Mouse (Mus musculus) E14TG2a.4 (cell line): ENCODE measurements around the gene Pde3b.
A peak's percentile ranks its signal among the peaks of the same experiment; 100 is the strongest.
"Not testable (repeated sequence)": the region's sequence is repeated elsewhere in the genome, so short reads cannot be mapped to it uniquely, and the experiment has no call there.

Experiments used
- H3K27me3 ChIP-seq: 2 replicates; pipeline ENCODE4 v1.6.1; 2014; ENCODE audit warnings: low read length, control low read depth; ENCODE audit not compliant: insufficient read depth
- H3K36me3 ChIP-seq: 2 replicates; pipeline ENCODE4 v1.6.1; 2014; ENCODE audit warnings: low read length, control low read depth; ENCODE audit not compliant: insufficient read depth
- H3K4me1 ChIP-seq: replicated peaks from 2 replicates; pipeline ENCODE4 v1.6.1; 2014; ENCODE audit warnings: low read depth, low read length, control low read depth
- H3K4me3 ChIP-seq: replicated peaks from 2 replicates; pipeline ENCODE4 v1.5.1; 2014; ENCODE audit warnings: mild to moderate bottlenecking, low read length
- H3K9me3 ChIP-seq: 2 replicates; pipeline ENCODE4 v1.6.1; 2014; ENCODE audit warnings: low read length, control low read depth
- CTCF ChIP-seq: conservative IDR thresholded peaks from 2 replicates; pipeline ENCODE4 v1.5.1; 2014; ENCODE audit warnings: low read length
- NANOG ChIP-seq: IDR thresholded peaks from 2 replicates; pipeline ENCODE4 v1.6.1; 2014; ENCODE audit warnings: borderline replicate concordance, low read length, mixed read lengths
- POU5F1 ChIP-seq: IDR thresholded peaks from 2 replicates; pipeline ENCODE4 v1.6.1; 2014; ENCODE audit warnings: low read length, borderline replicate concordance

The Pde3b gene

DNA sequence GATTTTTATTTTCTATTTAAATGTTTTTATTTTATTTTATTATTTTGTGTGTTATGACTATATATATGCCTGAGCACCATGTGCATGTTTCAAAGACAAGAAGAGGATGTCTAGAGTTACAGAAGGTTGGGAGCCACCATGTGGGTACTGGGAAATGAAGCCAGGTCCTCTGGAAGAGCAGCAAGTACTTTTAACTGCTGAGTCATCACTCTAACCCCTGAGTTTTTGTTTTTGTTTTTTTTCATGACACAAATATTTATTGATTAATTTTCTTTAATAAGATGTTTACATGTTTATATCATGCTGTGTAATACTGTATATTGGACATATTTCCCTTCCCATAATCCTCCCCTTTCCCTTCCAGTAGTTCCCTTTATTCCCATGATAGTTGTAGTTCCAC lies 77.5 kb downstream of the Pde3b start:
- H3K36me3 ChIP-seq: no peaks in the 10 kb centered on the region
- TF ChIP-seq POU5F1 (no peak), CTCF (no peak), NANOG (no peak)

GRCm38 (mm10) chr7:114494033-114494432 lies 79.0 kb downstream of the Pde3b start:
- Histone ChIP-seq H3K9me3 (no peaks in the 10 kb centered on the region), H3K27me3 (no peaks in the 10 kb centered on the region), H3K4me1 (no peaks in the 10 kb centered on the region), H3K4me3 (no peak overlapping the region), H3K36me3 (no peaks in the 10 kb centered on the region)
- TF ChIP-seq POU5F1 (no peak), CTCF (no peak)

More for the DNA sequence above, 77.5 kb downstream of the Pde3b start:
- H3K27me3 ChIP-seq: no peaks in the 10 kb centered on the region
- H3K4me3 ChIP-seq: no peak overlapping the region
- no peaks in the 10 kb centered on the region for H3K9me3 ChIP-seq
- no peaks in the 10 kb centered on the region for H3K4me1 ChIP-seq

GRCm38 (mm10) chr7:114499293-114499692 lies 84.2 kb downstream of the Pde3b start:
- H3K9me3 ChIP-seq: no peaks in the 10 kb centered on the region
- no peaks in the 10 kb centered on the region for H3K36me3 ChIP-seq
- H3K4me3 ChIP-seq: no peak overlapping the region
- TF ChIP-seq POU5F1 (no peak), CTCF (no peak), NANOG (no peak)
- H3K27me3 ChIP-seq: no peaks in the 10 kb centered on the region
- no peaks in the 10 kb centered on the region for H3K4me1 ChIP-seq

DNA sequence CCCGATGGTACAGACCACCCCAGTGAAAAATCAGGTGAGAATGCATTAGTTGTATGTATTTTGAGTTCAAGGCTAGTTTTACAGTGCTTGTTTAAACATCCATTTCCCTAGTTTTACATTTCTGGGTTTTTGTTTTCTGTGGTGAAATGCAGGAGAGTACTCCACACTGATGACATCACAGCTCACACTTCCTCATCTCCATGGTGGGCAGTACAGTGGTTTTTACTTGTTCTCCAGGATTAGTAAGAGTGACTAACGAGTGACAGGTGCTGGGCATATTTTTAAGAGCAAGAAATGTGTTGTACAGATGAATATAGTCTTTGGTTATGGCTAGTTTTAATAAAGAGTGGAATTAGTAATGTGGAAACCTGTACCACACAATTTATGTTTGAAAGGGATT lies 93.8 kb downstream of the Pde3b start:
- Histone ChIP-seq H3K27me3 (no peaks in the 10 kb centered on the region), H3K4me1 (no peaks in the 10 kb centered on the region), H3K9me3 (no peaks in the 10 kb centered on the region), H3K36me3 (no peaks in the 10 kb centered on the region), H3K4me3 (no peak overlapping the region)
- TF ChIP-seq CTCF (no peak), NANOG (no peak), POU5F1 (no peak)

DNA sequence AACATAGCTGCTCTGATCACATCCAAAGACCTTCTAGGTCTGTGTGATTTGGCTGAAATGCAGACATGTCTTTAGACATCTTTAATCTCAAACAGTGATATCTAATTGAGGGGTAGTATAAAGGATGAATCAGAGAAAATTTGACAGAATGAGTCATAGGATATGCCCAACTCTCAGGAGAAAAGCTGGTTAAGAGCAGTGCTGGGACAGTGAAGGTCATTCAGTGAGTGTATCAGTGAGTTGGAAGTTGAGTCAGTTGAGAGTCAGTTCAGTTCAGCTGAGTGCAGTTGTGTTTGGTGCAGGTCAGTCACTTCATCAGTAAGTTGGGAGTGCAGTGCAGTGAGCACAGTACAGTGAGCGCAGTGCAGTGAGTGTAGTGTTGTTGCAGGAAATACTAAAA lies 105.0 kb downstream of the Pde3b start:
- H3K9me3 ChIP-seq: no peaks in the 10 kb centered on the region
- TF ChIP-seq NANOG (no peak), CTCF (no peak), POU5F1 (no peak)
- H3K36me3 ChIP-seq: no peaks in the 10 kb centered on the region
- H3K4me1 ChIP-seq: no peaks in the 10 kb centered on the region
- no peaks in the 10 kb centered on the region for H3K27me3 ChIP-seq
- H3K4me3 ChIP-seq: no peak overlapping the region

DNA sequence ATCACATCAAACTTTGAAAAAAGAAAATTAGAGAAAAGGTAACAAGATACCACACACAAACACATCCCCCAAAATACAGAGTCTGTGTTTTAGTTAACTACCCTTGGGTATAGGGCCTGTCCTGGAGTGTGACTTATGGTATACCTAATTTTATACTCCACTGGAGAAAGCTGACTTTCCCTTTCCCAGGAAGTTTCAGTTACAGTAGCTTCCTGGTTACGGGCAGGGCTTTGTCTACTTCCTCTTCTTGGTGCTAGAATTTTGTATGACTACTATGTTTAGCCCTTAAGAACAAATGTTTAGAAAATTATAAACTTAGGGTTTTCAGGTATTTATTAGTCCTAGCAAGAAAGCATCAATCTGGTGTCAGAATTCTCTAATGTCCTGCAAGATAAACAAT lies 111.2 kb downstream of the Pde3b start:
- Histone ChIP-seq H3K36me3 (no peaks in the 10 kb centered on the region), H3K9me3 (no peaks in the 10 kb centered on the region), H3K4me1 (peaks cover 4% of the 10 kb centered on the region; the same call in 1 of the 2 replicates), H3K4me3 (no peak overlapping the region), H3K27me3 (no peaks in the 10 kb centered on the region)
- TF ChIP-seq POU5F1 (no peak), NANOG (no peak), CTCF (no peak)

- TF ChIP-seq NANOG: no peak
- TF ChIP-seq POU5F1: no peak
- TF ChIP-seq CTCF: no peak
These were observed 121.1 kb downstream of the Pde3b start for GRCm38 (mm10) chr7:114536179-114536578.

DNA sequence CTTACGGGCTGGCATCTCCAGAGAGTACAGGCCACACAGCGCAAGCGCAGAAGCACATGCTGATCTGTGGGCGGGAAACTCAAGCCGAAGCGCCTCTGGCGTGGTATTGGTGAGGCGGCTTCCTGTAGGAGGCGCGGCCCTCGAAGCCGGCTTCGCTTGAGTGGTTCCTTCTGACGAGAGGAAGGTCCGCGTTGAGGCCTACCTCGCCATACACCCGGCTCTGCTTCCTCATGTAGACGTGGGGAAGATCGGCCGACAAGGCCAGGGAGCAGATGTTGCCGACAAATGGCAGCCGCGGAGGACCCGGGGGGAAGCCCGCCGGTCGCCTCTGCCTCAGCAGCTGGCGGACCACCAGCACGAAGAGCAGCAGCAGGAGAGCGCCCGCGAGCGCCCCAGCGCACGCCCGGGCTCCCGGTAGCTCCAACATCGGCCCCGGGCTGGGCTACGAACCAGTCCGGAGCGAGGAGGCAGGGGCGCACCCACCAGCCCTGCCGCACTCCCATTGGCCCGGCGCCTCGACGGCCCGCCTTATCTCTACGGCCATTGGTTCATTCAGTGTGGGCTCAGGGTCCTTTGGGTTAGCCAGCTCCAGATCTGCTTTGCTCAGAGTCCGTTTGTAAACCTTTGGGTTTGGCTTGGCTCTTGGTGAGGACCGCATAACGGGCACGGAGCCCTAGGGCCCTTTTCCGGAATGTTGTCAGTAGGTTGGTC lies 147.6 kb downstream of the Pde3b start, which contains the start of gene Cyp2r1:
Gene Cyp2r1, minus strand, starts transcription at position 442 of the 711 bp plus-strand sequence.
- Histone ChIP-seq H3K36me3 (no peaks in the 10 kb centered on the region), H3K9me3 (peaks cover 30% of the 10 kb centered on the region), H3K4me3 (peak within 1 kb of the TSS; percentile 76), H3K4me1 (no peaks in the 10 kb centered on the region), H3K27me3 (peaks cover 30% of the 10 kb centered on the region)
- TF ChIP-seq CTCF (no peak), NANOG (no peak), POU5F1 (no peak)

More at GRCm38 (mm10) chr7:114536179-114536578, 121.1 kb downstream of the Pde3b start:
- Histone ChIP-seq H3K4me1 (no peaks in the 10 kb centered on the region), H3K27me3 (no peaks in the 10 kb centered on the region), H3K36me3 (no peaks in the 10 kb centered on the region), H3K4me3 (no peak overlapping the region), H3K9me3 (no peaks in the 10 kb centered on the region)

DNA sequence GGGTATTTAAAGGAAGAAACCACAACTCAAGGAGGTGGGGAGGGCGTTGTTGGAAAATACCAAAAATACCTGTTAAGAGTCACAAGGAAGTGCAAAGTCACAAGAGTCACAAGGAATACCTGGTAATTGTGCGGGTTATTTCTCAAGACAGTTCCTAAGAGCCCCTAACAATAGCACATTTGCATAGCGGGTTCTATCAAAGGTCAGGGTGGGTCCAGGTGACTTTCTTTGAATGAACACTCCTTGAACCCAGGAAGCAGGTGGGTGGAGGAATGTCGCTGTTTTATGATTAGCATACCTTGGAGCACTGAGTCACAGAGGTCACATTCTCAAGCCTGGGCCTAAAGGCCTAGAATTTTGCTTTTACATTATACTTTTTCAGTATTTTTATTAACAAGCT lies 158.8 kb downstream of the Pde3b start:
- H3K4me3 ChIP-seq, H3K4me1 ChIP-seq, H3K27me3 ChIP-seq, H3K36me3 ChIP-seq: not testable (repeated sequence)
- peaks cover 38% of the 10 kb centered on the region for H3K9me3 ChIP-seq
